Mouse (Mus musculus): ENCODE measurements around the gene Gpsm3.
"Not testable (repeated sequence)": the region's sequence is repeated elsewhere in the genome, so short reads cannot be mapped to it uniquely, and the experiment has no call there.

Gpsm3 gene

DNA sequence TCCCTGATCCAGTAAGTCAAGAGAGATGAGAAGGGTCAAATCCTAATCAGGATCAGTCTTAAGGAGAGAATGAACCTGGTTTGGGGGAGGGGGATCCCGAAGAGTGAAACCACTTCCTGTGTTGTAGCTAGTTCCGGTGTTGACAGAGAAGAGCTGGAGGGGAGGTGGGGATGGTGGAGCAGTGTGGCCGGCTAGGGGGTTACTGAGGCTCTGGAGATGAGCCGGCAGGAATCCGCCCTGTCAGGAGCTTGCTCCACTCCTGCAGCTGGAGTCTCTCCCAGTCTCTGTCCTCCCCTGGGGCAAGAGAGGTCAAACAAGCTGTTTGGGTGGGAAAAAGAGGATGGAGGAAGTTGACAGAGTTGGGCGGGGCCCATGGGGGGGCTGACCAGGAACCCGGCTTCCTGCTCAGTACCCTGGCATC lies at the start of gene Gpsm3:
Gpsm3 (plus strand) TSS at position 126 of the 421 bp plus-strand sequence.
- no peak for DNase-seq (ENCODE audit: low read depth in 1 of 2, low spot score in 2 of 2)

DNA sequence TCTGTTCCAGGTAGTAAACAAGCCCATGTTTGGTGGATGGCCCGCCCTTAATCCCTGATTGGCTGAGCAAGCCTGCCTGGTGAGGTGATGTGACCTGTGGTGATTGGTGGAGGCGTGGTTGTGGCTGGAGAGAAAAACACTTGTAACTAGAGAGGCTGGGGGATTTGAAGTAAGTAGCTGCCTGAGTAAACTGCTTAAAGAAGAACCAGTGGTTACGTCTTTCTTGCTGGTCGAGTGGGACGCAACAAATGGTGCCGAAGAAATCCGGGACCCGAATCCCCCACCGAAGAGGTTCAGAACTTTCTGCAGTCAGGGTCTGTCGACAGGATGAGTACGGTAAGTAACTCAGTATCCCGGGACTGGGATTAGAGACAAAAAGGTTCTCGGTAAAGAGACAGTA lies 46.0 kb upstream of the Gpsm3 start:
- not testable (repeated sequence) for DNase-seq (ENCODE audit: low read depth in 1 of 2, low spot score in 2 of 2)

- no peak for DNase-seq (ENCODE audit: low read depth in 1 of 2, low spot score in 2 of 2)
Observed at GRCm38 (mm10) chr17:34546797-34547196, 42.8 kb upstream of the Gpsm3 start.

GRCm38 (mm10) chr17:34547601-34548000 lies 42.0 kb upstream of the Gpsm3 start:
- no peak for DNase-seq (ENCODE audit: low read depth in 1 of 2, low spot score in 2 of 2)

GRCm38 (mm10) chr17:34549156-34549555 lies 40.5 kb upstream of the Gpsm3 start:
- DNase-seq (ENCODE audit: low read depth in 1 of 2, low spot score in 2 of 2): no peak

DNA sequence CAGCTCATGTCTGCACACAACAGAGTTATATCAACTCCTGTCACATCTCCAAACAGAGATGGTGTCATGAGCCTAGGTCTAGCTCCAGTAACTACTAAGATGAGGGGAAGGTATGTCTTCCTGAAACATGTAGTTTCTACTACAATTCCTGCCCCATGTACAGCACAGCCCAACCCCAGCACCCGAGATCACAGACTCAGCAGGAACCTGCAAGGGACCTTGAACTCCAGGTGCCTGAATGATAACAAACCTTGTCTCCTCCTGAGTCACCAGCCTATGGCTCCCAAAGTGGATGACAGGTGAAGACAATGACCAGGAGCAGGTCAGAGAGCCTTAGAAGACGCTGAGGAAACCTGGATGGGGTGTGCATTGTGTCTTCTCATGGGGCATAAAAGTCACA lies 39.8 kb upstream of the Gpsm3 start:
- no peak for DNase-seq (ENCODE audit: low read depth in 1 of 2, low spot score in 2 of 2)

- peak; percentile 55 to 77 for DNase-seq (ENCODE audit: low read depth in 1 of 2, low spot score in 2 of 2)
Observed at GRCm38 (mm10) chr17:34555483-34555882, 34.1 kb upstream of the Gpsm3 start.

GRCm38 (mm10) chr17:34556406-34556805 lies 33.2 kb upstream of the Gpsm3 start:
- DNase-seq (ENCODE audit: low read depth in 1 of 2, low spot score in 2 of 2): no peak

GRCm38 (mm10) chr17:34557411-34557810 lies 32.2 kb upstream of the Gpsm3 start:
- DNase-seq (ENCODE audit: low read depth in 1 of 2, low spot score in 2 of 2): no peak

DNA sequence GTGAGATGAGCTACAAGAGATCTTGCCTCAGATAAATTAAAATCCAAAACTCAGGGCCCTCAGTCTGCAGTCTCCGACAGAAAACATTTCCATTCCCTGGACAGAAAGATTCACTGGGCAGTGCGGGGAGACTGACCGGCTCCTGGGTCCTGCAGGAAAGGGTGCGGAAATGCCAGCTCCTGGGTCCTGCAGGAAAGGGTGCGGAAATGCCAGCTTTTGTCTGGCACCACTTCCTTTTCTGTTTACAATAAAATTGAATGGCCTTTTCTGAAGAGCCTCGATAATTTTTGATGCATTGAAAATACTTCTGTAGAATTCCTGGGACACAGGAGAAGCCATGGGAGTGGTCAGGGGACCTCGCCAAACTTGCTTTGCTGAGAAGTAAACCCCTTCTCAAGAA lies 30.5 kb upstream of the Gpsm3 start:
- no peak for DNase-seq (ENCODE audit: low read depth in 1 of 2, low spot score in 2 of 2)

DNA sequence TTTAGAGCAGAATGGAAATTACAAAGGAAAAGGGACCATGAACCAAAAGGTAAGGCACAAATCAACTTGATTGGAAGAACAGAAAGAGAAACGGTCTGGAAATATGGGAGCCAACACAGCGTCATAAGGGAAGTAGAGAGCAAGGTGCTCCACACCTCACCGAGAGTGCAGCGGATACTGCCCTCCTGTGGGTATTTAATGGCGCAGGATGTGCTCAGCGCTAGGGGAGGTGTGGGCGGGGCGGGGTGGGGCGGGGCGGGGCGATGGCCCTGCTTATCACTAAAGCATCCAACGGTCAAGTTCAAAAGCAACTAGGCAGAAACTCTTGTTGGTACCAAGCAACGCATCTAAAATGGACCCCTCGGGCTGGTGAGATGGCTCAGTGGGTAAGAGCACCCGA lies 29.7 kb upstream of the Gpsm3 start:
- no peak for DNase-seq (ENCODE audit: low read depth in 1 of 2, low spot score in 2 of 2)

GRCm38 (mm10) chr17:34560438-34560837 lies 29.2 kb upstream of the Gpsm3 start:
- no peak for DNase-seq (ENCODE audit: low read depth in 1 of 2, low spot score in 2 of 2)

GRCm38 (mm10) chr17:34561200-34561599 lies 28.4 kb upstream of the Gpsm3 start:
- peak in 1 of 2 experiments; percentile 27 for DNase-seq (ENCODE audit: low read depth in 1 of 2, low spot score in 2 of 2)

- DNase-seq (ENCODE audit: low read depth in 1 of 2, low spot score in 2 of 2): no peak
Observed at GRCm38 (mm10) chr17:34562595-34562994, 27.0 kb upstream of the Gpsm3 start.

DNA sequence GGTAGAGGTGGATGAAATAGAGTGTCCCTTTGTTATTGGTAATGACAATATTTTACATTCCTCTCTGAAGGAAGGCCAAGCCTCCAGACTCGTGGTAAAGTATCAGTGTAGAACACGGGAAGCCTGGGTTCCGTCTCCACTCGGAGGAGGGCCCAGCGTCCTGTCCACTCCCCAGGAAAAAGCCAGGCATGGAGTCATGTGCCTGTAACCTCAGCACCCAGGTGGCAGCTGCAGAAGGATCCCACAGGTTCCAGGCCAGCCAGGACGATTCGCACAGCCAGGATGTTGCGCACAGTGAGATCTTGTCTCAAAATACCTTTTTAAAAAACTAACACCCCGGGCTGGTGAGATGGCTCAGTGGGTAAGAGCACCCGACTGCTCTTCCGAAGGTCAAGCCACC lies 26.3 kb upstream of the Gpsm3 start:
- no peak for DNase-seq (ENCODE audit: low read depth in 1 of 2, low spot score in 2 of 2)

DNA sequence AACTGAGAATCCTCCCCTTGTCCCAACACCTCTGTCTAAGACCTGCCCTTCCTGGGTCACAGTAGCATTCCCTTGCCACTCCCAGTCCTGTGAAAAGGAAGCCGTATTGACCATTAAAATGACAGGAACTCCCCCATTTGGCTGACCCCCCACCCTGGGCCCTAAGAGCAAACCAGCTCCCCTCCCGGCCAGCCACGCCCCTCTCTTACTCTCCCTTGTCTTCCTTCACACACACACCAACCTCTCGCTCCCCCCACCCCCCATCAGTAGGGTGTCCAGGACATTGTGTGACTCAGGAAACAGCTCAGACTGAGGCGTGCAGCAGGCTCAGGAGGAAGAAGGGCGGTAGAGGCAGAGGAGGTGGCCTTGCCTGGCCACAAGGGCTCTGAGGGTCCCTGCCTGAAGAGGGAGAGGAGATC lies 25.6 kb upstream of the Gpsm3 start, which contains the start of gene Notch4:
Notch4 (plus strand) TSS at position 266 of the 419 bp plus-strand sequence.
- DNase-seq (ENCODE audit: low read depth in 1 of 2, low spot score in 2 of 2): no peak

GRCm38 (mm10) chr17:34564796-34565195 lies 24.8 kb upstream of the Gpsm3 start:
- DNase-seq (ENCODE audit: low read depth in 1 of 2, low spot score in 2 of 2): no peak

DNA sequence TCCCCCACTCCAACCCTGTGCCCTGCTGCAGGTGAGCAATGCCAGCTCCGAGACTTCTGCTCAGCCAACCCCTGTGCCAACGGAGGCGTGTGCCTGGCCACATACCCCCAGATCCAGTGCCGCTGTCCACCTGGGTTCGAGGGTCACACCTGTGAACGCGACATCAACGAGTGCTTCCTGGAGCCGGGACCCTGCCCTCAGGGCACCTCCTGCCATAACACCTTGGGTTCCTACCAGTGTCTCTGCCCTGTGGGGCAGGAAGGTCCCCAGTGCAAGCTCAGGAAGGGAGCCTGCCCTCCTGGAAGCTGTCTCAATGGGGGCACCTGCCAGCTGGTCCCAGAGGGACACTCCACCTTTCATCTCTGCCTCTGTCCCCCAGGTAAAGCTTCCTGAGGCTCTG lies 22.3 kb upstream of the Gpsm3 start:
- no peak for DNase-seq (ENCODE audit: low read depth in 1 of 2, low spot score in 2 of 2)

DNA sequence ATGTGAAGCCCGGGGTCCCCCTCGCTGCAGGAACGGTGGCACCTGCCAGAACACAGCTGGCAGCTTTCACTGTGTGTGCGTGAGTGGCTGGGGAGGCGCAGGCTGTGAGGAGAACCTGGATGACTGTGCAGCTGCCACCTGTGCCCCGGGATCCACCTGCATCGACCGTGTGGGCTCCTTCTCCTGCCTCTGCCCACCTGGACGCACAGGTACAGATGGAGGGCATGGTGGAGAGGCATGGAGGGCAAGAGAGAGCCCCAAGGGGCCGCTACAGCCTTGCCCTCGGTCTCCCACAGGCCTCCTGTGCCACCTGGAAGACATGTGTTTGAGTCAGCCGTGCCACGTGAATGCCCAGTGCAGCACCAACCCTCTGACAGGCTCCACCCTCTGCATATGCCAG lies 21.2 kb upstream of the Gpsm3 start:
- DNase-seq (ENCODE audit: low read depth in 1 of 2, low spot score in 2 of 2): no peak

DNA sequence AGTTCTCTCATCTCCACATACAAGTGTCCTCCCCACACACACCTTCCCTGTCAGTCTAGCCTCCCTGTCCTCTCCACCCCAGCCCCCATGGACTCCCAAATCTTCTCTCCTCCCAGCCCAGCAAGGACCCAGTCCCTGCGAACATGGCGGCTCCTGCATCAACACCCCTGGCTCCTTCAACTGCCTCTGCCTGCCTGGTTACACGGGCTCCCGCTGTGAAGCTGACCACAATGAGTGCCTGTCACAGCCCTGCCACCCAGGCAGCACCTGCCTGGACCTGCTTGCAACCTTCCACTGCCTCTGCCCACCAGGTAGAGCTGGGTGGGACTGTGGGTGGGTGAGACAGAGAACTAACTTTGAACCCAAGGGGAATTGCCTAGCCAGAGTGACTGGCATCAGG lies 19.7 kb upstream of the Gpsm3 start:
- no peak for DNase-seq (ENCODE audit: low read depth in 1 of 2, low spot score in 2 of 2)

GRCm38 (mm10) chr17:34571875-34572274 lies 17.7 kb upstream of the Gpsm3 start:
- DNase-seq (ENCODE audit: low read depth in 1 of 2, low spot score in 2 of 2): no peak

DNA sequence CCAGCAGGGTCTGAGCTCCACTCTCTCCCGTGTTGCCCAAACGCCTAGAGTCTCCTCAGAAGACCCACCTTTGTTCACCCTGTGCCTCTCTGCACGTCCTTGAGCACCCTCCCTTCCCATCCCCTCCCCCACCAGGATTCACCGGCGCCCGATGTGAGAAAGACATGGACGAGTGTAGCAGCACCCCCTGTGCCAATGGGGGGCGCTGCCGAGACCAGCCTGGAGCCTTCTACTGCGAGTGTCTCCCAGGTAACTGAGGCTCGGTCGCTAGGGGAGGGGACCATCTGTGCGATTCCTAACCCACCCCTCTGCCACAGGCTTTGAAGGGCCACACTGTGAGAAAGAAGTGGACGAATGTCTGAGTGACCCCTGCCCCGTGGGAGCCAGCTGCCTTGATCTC lies 17.2 kb upstream of the Gpsm3 start:
- DNase-seq (ENCODE audit: low read depth in 1 of 2, low spot score in 2 of 2): no peak

GRCm38 (mm10) chr17:34576577-34576976 lies 13.0 kb upstream of the Gpsm3 start:
- DNase-seq (ENCODE audit: low read depth in 1 of 2, low spot score in 2 of 2): no peak

DNA sequence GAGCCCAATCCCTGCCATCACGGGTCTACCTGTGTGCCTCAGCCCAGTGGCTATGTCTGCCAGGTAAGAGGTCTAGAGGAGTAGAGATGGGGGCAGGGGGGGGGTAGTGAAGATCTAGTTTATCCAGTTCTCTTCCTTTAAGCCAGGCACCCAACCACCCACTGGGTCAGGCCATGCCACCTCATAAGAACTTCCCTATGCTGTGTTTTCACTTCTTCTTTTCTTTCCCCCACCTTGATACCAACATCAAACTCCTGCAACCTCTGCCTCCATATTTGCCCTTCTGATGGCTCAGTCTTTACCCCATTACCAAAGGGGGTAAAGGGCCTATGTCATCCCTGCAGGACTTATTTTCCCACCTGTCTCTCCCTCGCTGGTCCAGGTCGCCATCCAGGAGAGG lies 11.5 kb upstream of the Gpsm3 start:
- no peak for DNase-seq (ENCODE audit: low read depth in 1 of 2, low spot score in 2 of 2)

Measured in monocyte, adult 2 months (primary cell).